Mouse (Mus musculus) cerebellum, adult 2 months (tissue): ENCODE data around the gene Prpf40b.

Experiments used
- CTCF ChIP-seq: fragments of 200-500 bp; IDR thresholded peaks from 2 replicates; pipeline ENCODE4 v1.5.1; 2011; ENCODE audit warnings: low read depth, mild to moderate bottlenecking, control low read depth, low read length, moderate library complexity, borderline replicate concordance; ENCODE audit not compliant: insufficient read depth
- POLR2A ChIP-seq: fragments of 200-500 bp; IDR thresholded peaks from 2 replicates; pipeline ENCODE4 v1.6.1; 2011; ENCODE audit warnings: low read length, control low read depth, borderline replicate concordance; ENCODE audit not compliant: insufficient read depth

DNA sequence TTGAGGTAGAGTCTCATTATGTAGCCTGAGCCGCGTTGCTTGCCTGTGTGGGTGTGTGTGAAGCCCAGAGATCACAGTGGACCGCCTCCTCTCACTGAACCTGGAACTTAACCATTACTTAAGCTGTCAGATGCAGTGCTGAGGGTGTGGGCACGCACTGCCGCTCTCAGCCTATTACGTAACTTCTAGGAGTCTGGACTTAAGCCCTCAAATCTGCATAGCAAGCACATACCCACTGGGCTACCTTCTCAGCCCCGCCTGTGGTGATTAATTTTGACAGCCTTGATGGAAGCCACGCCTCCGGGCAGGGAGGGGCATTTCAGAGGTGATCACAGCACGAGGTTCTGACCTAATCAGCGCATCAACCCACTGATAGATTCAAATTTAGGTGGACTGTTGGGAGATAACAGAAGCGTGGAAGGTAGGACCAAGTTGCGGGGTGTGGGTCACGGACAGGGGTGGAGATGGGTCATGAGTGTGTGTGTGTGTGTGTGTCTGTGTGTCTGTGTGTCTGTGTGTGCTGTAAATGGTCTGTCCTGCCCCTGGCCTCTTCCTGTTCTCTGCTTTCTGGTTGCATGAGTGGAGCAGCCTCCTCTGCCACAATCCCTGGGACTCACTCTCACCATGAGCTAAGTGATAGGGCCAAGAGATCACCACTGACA lies 10.2 kb upstream of the Prpf40b start:
- TF ChIP-seq CTCF (no peak), POLR2A (no peak)
